Mouse (Mus musculus): ENCODE measurements around the gene Zfp61. TPM values are rescaled to one million over a fixed set of nuclear protein-coding genes. Genes with fewer than 3 reads are reported as not detected.

Zfp61 gene
- total and polyA plus RNA-seq, 2 experiments from 2014 or later: 3.4 to 6.8 TPM

GRCm38 (mm10) chr7:24288512-24288911 lies 12.5 kb downstream of the Zfp61 start:
- no peaks in the 10 kb centered on the region for H3K4me1 ChIP-seq (ENCODE audit: control insufficient read depth, insufficient read depth)
- no peaks in the 10 kb centered on the region for H3K27me3 ChIP-seq (ENCODE audit: control insufficient read depth, insufficient read depth, low read length)
- no peak overlapping the region for H3K4me2 ChIP-seq (ENCODE audit: low read depth, low read length)
- TF ChIP-seq EP300 (IDR thresholded peaks at IDR 0.05; ENCODE audit: low read depth): no peak
- no peak for TF ChIP-seq CTCF (IDR thresholded peaks at IDR 0.05; ENCODE audit: low read depth)
- no peak overlapping the region for H3K4me3 ChIP-seq (ENCODE audit: low read depth, low read length)
- H3K9ac ChIP-seq (replicated peaks; ENCODE audit: low read depth, low read length): no peak overlapping the region
- H3K9me3 ChIP-seq (replicated peaks; ENCODE audit: control insufficient read depth, low read length): peaks cover 4% of the 10 kb centered on the region; the same call in 1 of the 2 replicates
- no peak for ATAC-seq (ENCODE audit: insufficient read depth, low read depth)
- H3K36me3 ChIP-seq (replicated peaks; ENCODE audit: control insufficient read depth, insufficient read depth, low read length): peaks cover 31% of the 10 kb centered on the region
- WGBS: 84% methylated on average over 6 of the region's 6 CpGs
- DNase-seq (ENCODE audit: low spot score): no peak
- H3K27ac ChIP-seq (ENCODE audit: low read depth): no peak overlapping the region

GRCm38 (mm10) chr7:24287670-24288069 lies 13.4 kb downstream of the Zfp61 start:
- H3K4me2 ChIP-seq (ENCODE audit: low read depth, low read length): no peak overlapping the region
- no peaks in the 10 kb centered on the region for H3K4me1 ChIP-seq (ENCODE audit: control insufficient read depth, insufficient read depth)
- peaks cover 4% of the 10 kb centered on the region; the same call in 1 of the 2 replicates for H3K9me3 ChIP-seq (replicated peaks; ENCODE audit: control insufficient read depth, low read length)
- no peaks in the 10 kb centered on the region for H3K27me3 ChIP-seq (ENCODE audit: control insufficient read depth, insufficient read depth, low read length)
- H3K4me3 ChIP-seq (ENCODE audit: low read depth, low read length): no peak overlapping the region
- peaks cover 26% of the 10 kb centered on the region for H3K36me3 ChIP-seq (replicated peaks; ENCODE audit: control insufficient read depth, insufficient read depth, low read length)
- DNase-seq (ENCODE audit: low spot score) (no peak), ATAC-seq (ENCODE audit: insufficient read depth, low read depth) (no peak)
- no peak overlapping the region for H3K9ac ChIP-seq (replicated peaks; ENCODE audit: low read depth, low read length)
- WGBS: 77% methylated on average over 5 of the region's 5 CpGs
- TF ChIP-seq EP300 (IDR thresholded peaks at IDR 0.05; ENCODE audit: low read depth) (no peak), CTCF (IDR thresholded peaks at IDR 0.05; ENCODE audit: low read depth) (no peak)
- no peak overlapping the region for H3K27ac ChIP-seq (ENCODE audit: low read depth)

GRCm38 (mm10) chr7:24286916-24287315 lies 14.1 kb downstream of the Zfp61 start:
- ATAC-seq (ENCODE audit: insufficient read depth, low read depth): no peak
- 64% methylated on average over 4 of the region's 4 CpGs for WGBS
- no peak for TF ChIP-seq CTCF (IDR thresholded peaks at IDR 0.05; ENCODE audit: low read depth)
- no peak for TF ChIP-seq EP300 (IDR thresholded peaks at IDR 0.05; ENCODE audit: low read depth)
- DNase-seq (ENCODE audit: low spot score): no peak
- H3K36me3 ChIP-seq (replicated peaks; ENCODE audit: control insufficient read depth, insufficient read depth, low read length): peaks cover 19% of the 10 kb centered on the region
- H3K9me3 ChIP-seq (replicated peaks; ENCODE audit: control insufficient read depth, low read length): peaks cover 4% of the 10 kb centered on the region; the same call in 1 of the 2 replicates
- H3K27ac ChIP-seq (ENCODE audit: low read depth): no peak overlapping the region
- no peaks in the 10 kb centered on the region for H3K4me1 ChIP-seq (ENCODE audit: control insufficient read depth, insufficient read depth)
- no peaks in the 10 kb centered on the region for H3K27me3 ChIP-seq (ENCODE audit: control insufficient read depth, insufficient read depth, low read length)
- no peak overlapping the region for H3K4me3 ChIP-seq (ENCODE audit: low read depth, low read length)
- no peak overlapping the region for H3K4me2 ChIP-seq (ENCODE audit: low read depth, low read length)
- no peak overlapping the region for H3K9ac ChIP-seq (replicated peaks; ENCODE audit: low read depth, low read length)

DNA sequence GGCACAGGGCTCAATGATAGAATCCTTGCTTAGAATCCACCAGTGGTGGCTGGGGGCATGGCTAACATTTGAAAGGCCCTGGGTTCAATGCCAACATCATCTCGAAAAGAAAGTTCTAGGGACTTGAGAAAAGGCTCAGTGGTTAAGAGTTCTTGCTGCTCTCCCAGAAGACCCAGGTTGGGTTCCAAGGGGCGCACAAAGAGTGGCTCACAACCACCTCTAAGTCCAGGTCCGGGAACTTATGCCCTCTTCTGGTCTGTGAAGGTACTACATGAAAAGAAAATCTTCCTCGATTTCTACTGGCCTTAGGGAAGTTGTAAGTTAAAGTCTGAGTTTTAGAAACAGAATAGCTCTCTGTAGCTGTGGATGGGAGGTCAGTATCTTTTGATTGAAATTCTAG lies 14.9 kb downstream of the Zfp61 start:
- Histone ChIP-seq H3K9ac (replicated peaks; ENCODE audit: low read depth, low read length) (no peak overlapping the region), H3K27me3 (ENCODE audit: control insufficient read depth, insufficient read depth, low read length) (no peaks in the 10 kb centered on the region), H3K4me2 (ENCODE audit: low read depth, low read length) (no peak overlapping the region), H3K36me3 (replicated peaks; ENCODE audit: control insufficient read depth, insufficient read depth, low read length) (peaks cover 11% of the 10 kb centered on the region), H3K4me1 (ENCODE audit: control insufficient read depth, insufficient read depth) (no peaks in the 10 kb centered on the region), H3K9me3 (replicated peaks; ENCODE audit: control insufficient read depth, low read length) (peaks cover 4% of the 10 kb centered on the region; the same call in 1 of the 2 replicates), H3K27ac (ENCODE audit: low read depth) (no peak overlapping the region), H3K4me3 (ENCODE audit: low read depth, low read length) (no peak overlapping the region)
- WGBS: 42% methylated on average over 4 of the region's 4 CpGs
- TF ChIP-seq CTCF (IDR thresholded peaks at IDR 0.05; ENCODE audit: low read depth): no peak
- no peak for TF ChIP-seq EP300 (IDR thresholded peaks at IDR 0.05; ENCODE audit: low read depth)
- ATAC-seq (ENCODE audit: insufficient read depth, low read depth) (no peak), DNase-seq (ENCODE audit: low spot score) (no peak)

DNA sequence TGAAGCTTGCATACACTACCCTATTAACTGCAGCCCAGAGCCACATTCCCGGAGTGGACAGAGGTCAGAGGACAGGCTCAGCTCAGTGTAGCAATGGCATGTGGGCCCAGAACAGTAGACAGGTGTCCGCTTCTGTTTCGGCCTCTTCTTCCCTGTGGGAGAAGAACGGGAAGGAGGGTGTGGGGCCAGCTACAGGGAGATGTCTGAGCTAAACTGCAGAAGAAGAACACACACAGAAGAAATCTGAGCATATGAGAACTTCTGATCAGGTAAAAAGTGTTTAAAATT lies 20.2 kb downstream of the Zfp61 start:
- Histone ChIP-seq H3K36me3 (replicated peaks; ENCODE audit: control insufficient read depth, insufficient read depth, low read length) (no peaks in the 10 kb centered on the region), H3K27me3 (ENCODE audit: control insufficient read depth, insufficient read depth, low read length) (no peaks in the 10 kb centered on the region), H3K9me3 (replicated peaks; ENCODE audit: control insufficient read depth, low read length) (peaks cover 4% of the 10 kb centered on the region; the same call in 1 of the 2 replicates), H3K27ac (ENCODE audit: low read depth) (no peak overlapping the region), H3K9ac (replicated peaks; ENCODE audit: low read depth, low read length) (no peak overlapping the region), H3K4me2 (ENCODE audit: low read depth, low read length) (no peak overlapping the region), H3K4me3 (ENCODE audit: low read depth, low read length) (no peak overlapping the region), H3K4me1 (ENCODE audit: control insufficient read depth, insufficient read depth) (no peaks in the 10 kb centered on the region)
- 54% methylated on average over 4 of the region's 4 CpGs for WGBS
- no peak for TF ChIP-seq CTCF (IDR thresholded peaks at IDR 0.05; ENCODE audit: low read depth)
- TF ChIP-seq EP300 (IDR thresholded peaks at IDR 0.05; ENCODE audit: low read depth): no peak
- no peak for DNase-seq (ENCODE audit: low spot score)
- ATAC-seq (ENCODE audit: insufficient read depth, low read depth): no peak
